Mouse (Mus musculus) CH12.LX (cell line): ENCODE results near the gene Tbc1d14. TPM values are rescaled to one million over a fixed set of nuclear protein-coding genes. Genes with fewer than 3 reads are reported as not detected.
A peak's percentile ranks its signal among the peaks of the same experiment; 100 is the strongest.

ENCODE experiments used
- DNase-seq: peaks from one replicate; pipeline ENCODE4 v3.0.0-alpha.2; 2013; ENCODE audit errors: extremely low read depth
- H3K27ac ChIP-seq: 2 replicates; pipeline ENCODE4 v1.5.1; 2012; ENCODE audit warnings: low read depth, mild to moderate bottlenecking, control low read depth, moderate library complexity; ENCODE audit not compliant: insufficient read depth
- H3K27me3 ChIP-seq: replicated peaks from 2 replicates; pipeline ENCODE3; 2012; ENCODE audit warnings: inconsistent platforms
- H3K36me3 ChIP-seq, 2 experiments: replicated peaks in 1 of 2; 2 replicates each; pipeline versions ENCODE3 to v1.6.1; 2012; ENCODE audit warnings: inconsistent platforms in 1 of 2, low read length in 1 of 2, mild to moderate bottlenecking in 1 of 2, mixed read lengths in 1 of 2, moderate library complexity in 1 of 2; ENCODE audit not compliant: control insufficient read depth in 1 of 2, insufficient read depth in 1 of 2
- H3K4me1 ChIP-seq, 2 experiments: 2 replicates each; pipeline ENCODE4 v1.6.1; 2012; ENCODE audit warnings: inconsistent platforms in 1 of 2, moderate library complexity in 1 of 2; ENCODE audit not compliant: insufficient read depth in 2 of 2, control insufficient read depth in 1 of 2
- H3K4me2 ChIP-seq: 2 replicates; pipeline ENCODE4 v1.6.1; 2012; ENCODE audit warnings: low read depth, mild to moderate bottlenecking, control low read depth; ENCODE audit not compliant: poor library complexity, insufficient read depth, severe bottlenecking
- H3K4me3 ChIP-seq, 3 experiments: fragments of 150-350 bp in 1 of 3; sonication (generic) in 1 of 3; replicated peaks in 1 of 3; 2 replicates each; pipeline versions ENCODE3 to v1.5.1; 2011 to 2012; ENCODE audit warnings: low read depth in 2 of 3, low read length in 2 of 3, mild to moderate bottlenecking in 2 of 3, moderate library complexity in 2 of 3, control low read depth in 1 of 3, improper control_type of control experiment in 1 of 3, inconsistent platforms in 1 of 3, mixed read lengths in 1 of 3; ENCODE audit not compliant: poor library complexity in 1 of 3
- H3K79me2 ChIP-seq: replicated peaks from 2 replicates; pipeline ENCODE4 v1.6.1; 2012; ENCODE audit warnings: mild to moderate bottlenecking, moderate library complexity; ENCODE audit not compliant: control insufficient read depth, poor library complexity, insufficient read depth, severe bottlenecking; ENCODE audit errors: extremely low read depth
- H3K9ac ChIP-seq: 2 replicates; pipeline ENCODE4 v1.6.1; 2012; ENCODE audit warnings: low read depth, mild to moderate bottlenecking, control low read depth, moderate library complexity; ENCODE audit not compliant: insufficient read depth
- H3K9me3 ChIP-seq: replicated peaks from 2 replicates; pipeline ENCODE3; 2012; ENCODE audit warnings: low read length, inconsistent platforms, mixed read lengths
- BHLHE40 ChIP-seq: IDR thresholded peaks from 2 replicates; pipeline ENCODE4 v1.6.1; 2011; ENCODE audit warnings: mild to moderate bottlenecking, low read depth, low read length, improper control_type of control experiment
- CHD2 ChIP-seq: IDR thresholded peaks from 2 replicates; pipeline ENCODE4 v1.6.1; 2011; ENCODE audit warnings: low read length, improper control_type of control experiment
- CTCF ChIP-seq, 2 experiments: IDR thresholded peaks in 1 of 2; conservative IDR thresholded peaks in 1 of 2; 2 replicates each; pipeline ENCODE4 v1.5.1; 2011 to 2012; ENCODE audit warnings: low read depth in 2 of 2, low read length in 2 of 2, improper control_type of control experiment in 1 of 2, inconsistent platforms in 1 of 2, mild to moderate bottlenecking in 1 of 2, moderate library complexity in 1 of 2
- E2F4 ChIP-seq: IDR thresholded peaks from 2 replicates; pipeline ENCODE4 v1.6.1; 2011; ENCODE audit warnings: low read depth, low read length, improper control_type of control experiment; ENCODE audit not compliant: insufficient replicate concordance
- ELF1 ChIP-seq: IDR thresholded peaks from 2 replicates; pipeline ENCODE4 v1.6.1; 2014; ENCODE audit warnings: low read depth, mild to moderate bottlenecking, inconsistent platforms, low read length, improper control_type of control experiment
- ETS1 ChIP-seq: conservative IDR thresholded peaks from 2 replicates; pipeline ENCODE4 v1.6.1; 2012; ENCODE audit warnings: low read depth, mild to moderate bottlenecking, inconsistent platforms, low read length, improper control_type of control experiment, moderate library complexity
- GABPA ChIP-seq: IDR thresholded peaks from 2 replicates; pipeline ENCODE4 v1.6.1; 2012; ENCODE audit warnings: low read depth, low read length, improper control_type of control experiment, inconsistent platforms; ENCODE audit not compliant: insufficient replicate concordance
- HCFC1 ChIP-seq: IDR thresholded peaks from 2 replicates; pipeline ENCODE4 v1.6.1; 2012; ENCODE audit warnings: low read depth, mild to moderate bottlenecking, inconsistent platforms, low read length, improper control_type of control experiment
- IRF4 ChIP-seq: IDR thresholded peaks from 2 replicates; pipeline ENCODE4 v1.6.1; 2014; ENCODE audit warnings: low read depth, mild to moderate bottlenecking, inconsistent platforms, low read length, improper control_type of control experiment
- KAT2A ChIP-seq: IDR thresholded peaks from 2 replicates; pipeline ENCODE4 v1.6.1; 2012; ENCODE audit warnings: low read length, improper control_type of control experiment, inconsistent platforms; ENCODE audit not compliant: insufficient replicate concordance
- MAFK ChIP-seq: IDR thresholded peaks from 2 replicates; pipeline ENCODE4 v1.6.1; 2011; ENCODE audit warnings: low read length, improper control_type of control experiment; ENCODE audit not compliant: insufficient replicate concordance
- MAX ChIP-seq: IDR thresholded peaks from 2 replicates; pipeline ENCODE4 v1.6.1; 2011; ENCODE audit warnings: low read length, improper control_type of control experiment
- MXI1 ChIP-seq: IDR thresholded peaks from 2 replicates; pipeline ENCODE4 v1.6.1; 2011; ENCODE audit warnings: mild to moderate bottlenecking, low read depth, low read length, improper control_type of control experiment
- MYC ChIP-seq: IDR thresholded peaks from 2 replicates; pipeline ENCODE4 v1.6.1; 2011; ENCODE audit warnings: low read depth, mild to moderate bottlenecking, improper control_type of control experiment, low read length
- NELFE ChIP-seq: IDR thresholded peaks from 2 replicates; pipeline ENCODE4 v1.6.1; 2011; ENCODE audit warnings: low read depth, low read length, improper control_type of control experiment
- NRF1 ChIP-seq: IDR thresholded peaks from 2 replicates; pipeline ENCODE4 v1.6.1; 2014; ENCODE audit warnings: low read depth, mild to moderate bottlenecking, inconsistent platforms, low read length, improper control_type of control experiment, moderate library complexity
- POLR2A ChIP-seq: IDR thresholded peaks from 2 replicates; pipeline ENCODE4 v1.6.1; 2011; ENCODE audit warnings: low read depth, mild to moderate bottlenecking, improper control_type of control experiment, low read length
- POLR2AphosphoS2 ChIP-seq: IDR thresholded peaks from 2 replicates; pipeline ENCODE4 v1.6.1; 2011; ENCODE audit warnings: low read depth, low read length, improper control_type of control experiment
- RCOR1 ChIP-seq: conservative IDR thresholded peaks from 2 replicates; pipeline ENCODE4 v1.6.1; 2012; ENCODE audit warnings: low read depth, mild to moderate bottlenecking, inconsistent platforms, low read length, improper control_type of control experiment
- SIN3A ChIP-seq: IDR thresholded peaks from 2 replicates; pipeline ENCODE4 v1.6.1; 2012; ENCODE audit warnings: low read length, improper control_type of control experiment, inconsistent platforms
- TBP ChIP-seq: conservative IDR thresholded peaks from 2 replicates; pipeline ENCODE4 v1.6.1; 2011; ENCODE audit warnings: low read depth, low read length, improper control_type of control experiment
- TCF12 ChIP-seq: IDR thresholded peaks from 2 replicates; pipeline ENCODE4 v1.6.1; 2014; ENCODE audit warnings: low read depth, mild to moderate bottlenecking, inconsistent platforms, low read length, improper control_type of control experiment
- USF2 ChIP-seq: conservative IDR thresholded peaks from 2 replicates; pipeline ENCODE4 v1.6.1; 2011; ENCODE audit warnings: low read depth, low read length, improper control_type of control experiment
- ZKSCAN1 ChIP-seq: IDR thresholded peaks from 2 replicates; pipeline ENCODE4 v1.6.1; 2012; ENCODE audit warnings: low read depth, inconsistent platforms, low read length, improper control_type of control experiment, borderline replicate concordance
- dilution Hi-C: fragments of 300-500 bp; cut with MboI; formaldehyde crosslinking; loops from 2 replicates; pipeline ENCODE4 v1.14.3; 2020; ENCODE audit warnings: low sequenced_read_pairs; ENCODE audit not compliant: extremely low pct_unique_long_range_greater_than_20kb, extremely low pct_ligation_motif_present
- in situ Hi-C: fragments of 300-500 bp; cut with MboI; formaldehyde crosslinking; loops from 3 replicates; pipeline ENCODE4 v1.14.3; 2019; ENCODE audit warnings: low sequenced_read_pairs, low pct_ligation_motif_present, low pct_unique_long_range_greater_than_20kb, mixed read lengths
- polyA plus RNA-seq: library from polyadenylated mRNA; unstranded; fragments of >175 nt; gene quantifications from 2 replicates; pipeline ENCODE4 v1.2.1, GENCODE M21; 2012; ENCODE audit warnings: low read depth; ENCODE audit not compliant: insufficient read length
- total RNA-seq, 2 experiments: library from RNA; depleted of rRNA; stranded (reverse); fragments of 300-350 nt in 1 of 2; fragments of >200 nt in 1 of 2; gene quantifications; 2 replicates each; pipeline ENCODE4 v1.2.3; 2012 to 2014

Tbc1d14 gene
- total and polyA plus RNA-seq, 3 experiments, result 5.7 to 29.1 (median 10.1) TPM

DNA sequence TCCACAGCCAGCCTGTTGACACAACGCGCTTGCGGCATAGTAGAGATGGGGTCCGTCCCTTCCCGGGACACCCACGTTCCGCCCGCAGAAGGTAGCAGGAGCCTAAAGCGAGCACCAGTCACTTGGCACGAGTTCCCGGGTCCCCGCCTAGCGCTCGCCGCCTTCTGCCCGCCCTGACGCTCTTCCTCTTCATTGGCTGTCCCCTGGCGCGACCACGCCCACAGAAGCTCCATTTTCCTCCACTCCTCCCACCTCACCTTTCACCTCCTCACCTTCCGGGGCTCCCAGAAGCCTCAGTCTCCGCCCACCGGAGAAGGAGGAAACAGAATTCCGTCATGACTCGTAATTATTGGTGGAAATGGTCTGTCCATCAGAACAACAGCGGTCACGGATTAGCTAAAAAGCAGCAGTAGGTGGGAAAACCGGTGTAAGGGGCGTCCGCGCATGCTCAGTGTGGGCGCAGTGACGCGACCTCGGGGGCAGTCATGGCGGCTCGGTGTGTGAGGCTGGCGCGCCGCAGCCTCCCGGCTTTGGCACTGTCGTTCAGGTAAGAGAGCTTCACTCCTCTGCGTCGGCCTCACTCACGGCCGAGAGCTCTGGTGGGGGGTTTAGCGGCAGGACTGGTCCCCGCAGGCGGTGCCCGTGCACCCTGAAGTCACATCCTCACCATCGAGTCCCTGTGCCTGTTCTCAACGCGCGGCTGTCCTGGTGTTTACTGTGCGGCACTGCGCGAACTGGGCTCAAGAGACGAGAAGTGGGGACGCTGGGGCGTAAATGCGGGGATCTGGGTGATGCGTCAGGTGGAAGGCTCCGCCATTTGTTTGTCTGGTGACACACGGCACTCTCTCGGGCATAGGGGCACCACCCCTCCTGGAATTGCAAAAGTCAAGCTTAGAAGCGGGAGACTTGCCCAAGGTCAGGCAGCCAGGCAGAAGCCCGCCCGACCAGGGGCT, 128.1 kb downstream of the Tbc1d14 start, which contains the start of gene Grpel1:
TSS of gene Grpel1 (plus strand) at position 290 of the 953 bp plus-strand sequence.
- peak; percentile 100 for DNase-seq
- in situ Hi-C loops (no loop called here), dilution Hi-C loops (no loop called here)

DNA sequence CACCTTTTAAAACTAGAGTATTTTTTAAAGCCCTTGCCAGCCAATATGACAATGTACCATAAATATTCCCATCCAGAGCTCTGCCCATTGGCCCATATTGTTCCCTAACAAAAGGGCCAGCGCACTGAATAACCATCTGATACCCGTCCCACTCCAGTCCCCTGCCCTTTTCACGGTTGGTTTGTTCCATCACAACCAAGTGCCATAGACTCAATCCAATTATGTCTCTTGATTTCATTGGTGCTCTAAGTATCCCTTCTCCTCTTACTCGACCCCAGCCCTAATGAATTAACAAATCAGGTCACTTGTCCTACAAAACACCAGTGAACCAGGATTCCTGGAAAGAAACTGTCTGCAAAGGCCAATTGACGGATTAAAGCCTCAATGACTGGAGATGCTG, 129.7 kb downstream of the Tbc1d14 start:
- dilution Hi-C loops (no loop called here), in situ Hi-C loops (no loop called here)
- H3K4me3 ChIP-seq, result no peak overlapping the region
- H3K4me2 ChIP-seq, result no peak overlapping the region
- H3K79me2 ChIP-seq, result peaks cover 33% of the 10 kb centered on the region
- no peak for TF ChIP-seq IRF4
- no peak for TF ChIP-seq POLR2AphosphoS2
- no peak for TF ChIP-seq CHD2
- TF ChIP-seq E2F4, result no peak
- TF ChIP-seq MXI1, result no peak
- no peaks in the 10 kb centered on the region for H3K9me3 ChIP-seq
- no peaks in the 10 kb centered on the region for H3K27me3 ChIP-seq
- no peak for DNase-seq
- H3K27ac ChIP-seq, result no peak overlapping the region
- peaks cover 5 to 16% of the 10 kb centered on the region in 2 experiments for H3K36me3 ChIP-seq
- peaks cover 5 to 27% of the 10 kb centered on the region in 2 experiments; a peak in 3 of 4 replicates for H3K4me1 ChIP-seq
- no peak overlapping the region for H3K9ac ChIP-seq

More for the DNA sequence above, 128.1 kb downstream of the Tbc1d14 start, which contains the start of gene Grpel1:
- peak within 1 kb of the TSS; percentile 95 for H3K4me2 ChIP-seq
- H3K9ac ChIP-seq, result peak within 1 kb of the TSS; percentile 88
- H3K79me2 ChIP-seq, result peaks cover 43% of the 10 kb centered on the region
- peaks cover 3 to 27% of the 10 kb centered on the region in 2 experiments; a peak in 2 of 4 replicates for H3K4me1 ChIP-seq
- peaks cover 14 to 32% of the 10 kb centered on the region in 2 experiments for H3K36me3 ChIP-seq
- peak within 1 kb of the TSS; percentile 19; the same call in 1 of the 2 replicates for H3K27ac ChIP-seq
- peak within 1 kb of the TSS; percentile 95 to 99 (median 99) for H3K4me3 ChIP-seq
- TF ChIP-seq TCF12, result peak; percentile 69; the same call in 1 of the 2 replicates
- TF ChIP-seq BHLHE40, result peak; percentile 87
- peak; percentile 91 for TF ChIP-seq ELF1
- no peak for TF ChIP-seq CTCF (conservative IDR thresholded peaks at IDR 0.05 in 1 of 2, IDR thresholded peaks at IDR 0.05 in 1 of 2; ENCODE audit: low read depth in 2 of 2, low read length in 2 of 2)
- TF ChIP-seq IRF4, result 0 out of 2 replicates have a peak, but pooled peaks have one; percentile 6
- TF ChIP-seq ETS1, result 0 out of 2 replicates have a peak, but pooled peaks have one; percentile 13
- TF ChIP-seq TBP, result peak; percentile 62; the same call in 1 of the 2 replicates
- TF ChIP-seq NRF1, result peak; percentile 92
- peak; percentile 66 for TF ChIP-seq MYC
- peak; percentile 75; the same call in 1 of the 2 replicates for TF ChIP-seq KAT2A
- TF ChIP-seq CHD2, result peak; percentile 93
- peak; percentile 72 for TF ChIP-seq MAX
- TF ChIP-seq POLR2AphosphoS2, result peak; percentile 86; the same call in 1 of the 2 replicates
- no peak for TF ChIP-seq GABPA
- peak; percentile 73 for TF ChIP-seq SIN3A
- no peak for TF ChIP-seq RCOR1
- TF ChIP-seq ZKSCAN1, result no peak
- TF ChIP-seq HCFC1, result peak; percentile 85
- peak; percentile 95 for TF ChIP-seq POLR2A
- TF ChIP-seq MAFK, result no peak
- TF ChIP-seq NELFE, result peak; percentile 79
- TF ChIP-seq USF2, result no peak
- peak; percentile 88 for TF ChIP-seq MXI1
- H3K9me3 ChIP-seq, result no peaks in the 10 kb centered on the region
- no peaks in the 10 kb centered on the region for H3K27me3 ChIP-seq
